Mouse (Mus musculus): ENCODE results near the gene Mfsd4a.

- TF ChIP-seq POLR2A (IDR thresholded peaks at IDR 0.05; ENCODE audit: low read depth, low read length) (no peak), CTCF (IDR thresholded peaks at IDR 0.05; ENCODE audit: extremely low read depth, insufficient read length, insufficient replicate concordance, low read depth, low read length) (no peak)
These were observed 77.6 kb downstream of the Mfsd4a start for GRCm38 (mm10) chr1:131990083-131990760.
